Mouse (Mus musculus) adrenal gland, postnatal 14 days (tissue): ENCODE data around the gene Ak2. TPM values are rescaled to one million over a fixed set of nuclear protein-coding genes. Genes with fewer than 3 reads are reported as not detected.

Experiments
- DNase-seq: peaks from one replicate; pipeline ENCODE4 v3.0.0; 2021; ENCODE audit warnings: mixed read lengths
- total RNA-seq: library from RNA; stranded (reverse); gene quantifications from 2 replicates; pipeline ENCODE4 v1.2.3, GENCODE M21; 2021

Gene Ak2
- total RNA-seq, 1 experiment from 2014 or later, result 204 TPM

GRCm38 (mm10) chr4:129011604-129012121 lies 19.9 kb downstream of the Ak2 start:
- peak; percentile 75 for DNase-seq

- no peak for DNase-seq
Observed at GRCm38 (mm10) chr4:129013151-129013864, 21.6 kb downstream of the Ak2 start.

- DNase-seq, result peak; percentile 47
Observed at GRCm38 (mm10) chr4:129016329-129016728, 24.6 kb downstream of the Ak2 start.

- DNase-seq, result no peak
Observed at GRCm38 (mm10) chr4:129017150-129017549, 25.4 kb downstream of the Ak2 start.

GRCm38 (mm10) chr4:129018788-129019435 lies 27.2 kb downstream of the Ak2 start:
- no peak for DNase-seq

GRCm38 (mm10) chr4:129019788-129020187 lies 28.0 kb downstream of the Ak2 start:
- no peak for DNase-seq

- peak; percentile 94 for DNase-seq
Observed at GRCm38 (mm10) chr4:129020454-129020853, 28.7 kb downstream of the Ak2 start.

- no peak for DNase-seq
Observed at GRCm38 (mm10) chr4:129021426-129021825, 29.7 kb downstream of the Ak2 start.

GRCm38 (mm10) chr4:129021886-129022285 lies 30.1 kb downstream of the Ak2 start:
- DNase-seq, result no peak

- DNase-seq, result no peak
Observed at GRCm38 (mm10) chr4:129023884-129024283, 32.1 kb downstream of the Ak2 start.

- peak; percentile 96 for DNase-seq
Observed at GRCm38 (mm10) chr4:129024775-129025174, 33.0 kb downstream of the Ak2 start.

- DNase-seq, result no peak
Observed at GRCm38 (mm10) chr4:129025707-129026106, 33.9 kb downstream of the Ak2 start.

GRCm38 (mm10) chr4:129030746-129031145 lies 39.0 kb downstream of the Ak2 start:
- DNase-seq, result no peak

- no peak for DNase-seq
Observed at GRCm38 (mm10) chr4:129031408-129031965, 39.7 kb downstream of the Ak2 start.

GRCm38 (mm10) chr4:129032133-129032962 lies 40.6 kb downstream of the Ak2 start:
- no peak for DNase-seq

- peak; percentile 76 for DNase-seq
Observed at GRCm38 (mm10) chr4:129032963-129033951, 41.5 kb downstream of the Ak2 start.

GRCm38 (mm10) chr4:129034224-129034623 lies 42.5 kb downstream of the Ak2 start:
- no peak for DNase-seq

- DNase-seq, result peak; percentile 86
Observed at GRCm38 (mm10) chr4:129034706-129035660, 43.2 kb downstream of the Ak2 start.

GRCm38 (mm10) chr4:129035851-129036445 lies 44.2 kb downstream of the Ak2 start:
- DNase-seq, result peak; percentile 66
